In the genomic region with DNA sequence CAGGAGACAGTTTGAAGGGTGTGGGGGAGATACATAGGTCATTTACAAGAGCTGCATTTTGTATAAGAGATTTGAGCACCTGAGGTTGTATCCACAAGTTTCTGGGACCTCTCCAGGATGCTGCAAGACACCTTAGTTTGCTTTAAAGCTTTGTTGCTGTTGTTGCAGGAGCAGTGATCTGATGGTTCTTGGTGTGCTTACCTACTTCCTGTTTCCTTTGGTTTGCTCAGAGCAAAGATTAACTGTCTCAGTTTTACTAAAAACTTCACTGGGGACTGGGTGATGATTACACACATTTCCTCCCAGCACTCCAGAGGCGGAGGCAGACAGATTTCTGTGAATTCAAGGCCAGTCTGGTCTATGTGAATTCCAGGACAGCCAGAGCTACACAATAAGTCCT, we compare ENCODE assay signal across 14 mouse cellular contexts. TPM values are rescaled to one million over a fixed set of nuclear protein-coding genes. Genes with fewer than 3 reads are reported as not detected.
DNase-seq lines count a peak whose midpoint lies in the region; ATAC-seq and TF ChIP-seq lines count a peak whose summit lies in the region.
"Had no signal": no experiment of that assay in that cellular context is flagged by ENCODE, and none has a peak within 500 bp of the region (broad histone marks: within the 10 kb centered on the region; RNA-seq: fewer than 3 reads in every experiment).

No protein-coding gene starts in this region.

- no peaks in the 10 kb centered on the region for H3K27me3 ChIP-seq in spleen, adult 2 months (ENCODE audit: control insufficient read depth, insufficient read depth, low read length)
- H3K27me3 ChIP-seq in CH12.LX (replicated peaks), result no peaks in the 10 kb centered on the region
- H3K27me3 ChIP-seq: limb, embryonic 15.5 days had no signal

- peak in 1 of 2 experiments; percentile 21 for DNase-seq in spleen, adult 2 months (ENCODE audit: low read depth in 1 of 2, low spot score in 2 of 2)
- no peak for DNase-seq in spleen, postnatal 14 days (ENCODE audit: low spot score in 2 of 2)
- DNase-seq in CH12.LX (ENCODE audit: extremely low read depth), result no peak
- peak; percentile 19 for DNase-seq in thymus, postnatal 25 days
- DNase-seq in gastrocnemius, adult 8-10 months (ENCODE audit: low spot score in 2 of 2), result no peak
- no peak for DNase-seq in cerebellum, postnatal 25 days
- DNase-seq: adrenal gland, postnatal 14 days; gastrocnemius, adult 2 months; kidney, postnatal 10 days had no signal

- peaks cover 1% of the 10 kb centered on the region; the same call in 1 of the 2 replicates for H3K4me1 ChIP-seq in spleen, adult 2 months (ENCODE audit: control insufficient read depth, insufficient read depth, insufficient read length)
- peaks cover 0 to 27% of the 10 kb centered on the region in 2 experiments; a peak in 3 of 4 replicates for H3K4me1 ChIP-seq in CH12.LX (ENCODE audit: control insufficient read depth in 1 of 2, insufficient read depth in 2 of 2)

- H3K9ac ChIP-seq in CH12.LX (ENCODE audit: insufficient read depth, low read depth), result no peak overlapping the region; the same call in 1 of the 2 replicates
- H3K9ac ChIP-seq: limb, embryonic 15.5 days had no signal

- TF ChIP-seq CTCF in spleen, adult 2 months (IDR thresholded peaks at IDR 0.05; ENCODE audit: extremely low read depth, insufficient read depth, insufficient read length, insufficient replicate concordance), result no peak
- no peak for TF ChIP-seq CTCF in CH12.LX (conservative IDR thresholded peaks at IDR 0.05 in 1 of 2, IDR thresholded peaks at IDR 0.05 in 1 of 2; ENCODE audit: low read depth in 2 of 2, low read length in 2 of 2)

- no peak overlapping the region for H3K4me3 ChIP-seq in spleen, adult 2 months (ENCODE audit: extremely low read depth, insufficient read depth, insufficient read length)
- H3K4me3 ChIP-seq in CH12.LX (replicated peaks in 1 of 3; ENCODE audit: low read depth in 2 of 3, low read length in 2 of 3, poor library complexity in 1 of 3), result peak overlapping the region in 1 of 3 experiments; percentile 27
- H3K4me3 ChIP-seq: gastrocnemius, adult 2 months; limb, embryonic 15.5 days; midbrain, embryonic 10.5 days had no signal

- dilution Hi-C loops in CH12.LX (cut with MboI; ENCODE audit: extremely low pct_ligation_motif_present, extremely low pct_unique_long_range_greater_than_20kb, low sequenced_read_pairs), result no loop called here

- no peak for TF ChIP-seq EP300 in CH12.LX (IDR thresholded peaks at IDR 0.05; ENCODE audit: low read length)

- in situ Hi-C loops in CH12.LX (cut with MboI; ENCODE audit: low pct_ligation_motif_present, low pct_unique_long_range_greater_than_20kb, low sequenced_read_pairs), result no loop called here

- H3K27ac ChIP-seq in spleen, adult 2 months (ENCODE audit: insufficient read depth, low read length), result peak overlapping the region; percentile 47; the same call in 1 of the 2 replicates
- H3K27ac ChIP-seq in CH12.LX (ENCODE audit: insufficient read depth, low read depth), result no peak overlapping the region
- H3K27ac ChIP-seq: limb, embryonic 15.5 days; midbrain, embryonic 10.5 days had no signal

- 26% methylated on average over 1 of the region's 1 CpGs for WGBS in spleen, adult 2 months

- peak; percentile 37 to 43 for ATAC-seq in hematopoietic stem cell, adult 5-6 weeks (replicated peaks in 1 of 2; ENCODE audit: insufficient read depth in 1 of 2, low FRiP score in 2 of 2, low TSS enrichment in 1 of 2, low read depth in 1 of 2, poor library complexity in 2 of 2, severe bottlenecking in 2 of 2)
- ATAC-seq: forebrain, embryonic 16.5 days; hindbrain, embryonic 16.5 days had no signal

- peak overlapping the region; percentile 38; the same call in 1 of the 2 replicates for H3K4me2 ChIP-seq in CH12.LX (ENCODE audit: insufficient read depth, low read depth, poor library complexity, severe bottlenecking)
- H3K4me2 ChIP-seq: limb, embryonic 15.5 days had no signal

- H3K36me3 ChIP-seq in spleen, adult 2 months (ENCODE audit: control insufficient read depth, insufficient read depth, low read length), result no peaks in the 10 kb centered on the region
- no peaks in the 10 kb centered on the region for H3K36me3 ChIP-seq in CH12.LX (replicated peaks in 1 of 2; ENCODE audit: control insufficient read depth in 1 of 2, insufficient read depth in 1 of 2, low read length in 1 of 2)
- H3K36me3 ChIP-seq: limb, embryonic 15.5 days; midbrain, embryonic 10.5 days had no signal

- peaks cover 20% of the 10 kb centered on the region for H3K79me2 ChIP-seq in CH12.LX (replicated peaks; ENCODE audit: control insufficient read depth, extremely low read depth, insufficient read depth, poor library complexity, severe bottlenecking)

- H3K9me3 ChIP-seq in CH12.LX (replicated peaks; ENCODE audit: low read length), result no peaks in the 10 kb centered on the region
- H3K9me3 ChIP-seq: limb, embryonic 15.5 days; midbrain, embryonic 10.5 days had no signal

- no peak for TF ChIP-seq POLR2A in spleen, adult 2 months (IDR thresholded peaks at IDR 0.05; ENCODE audit: low read depth, low read length)
- TF ChIP-seq POLR2A in CH12.LX (IDR thresholded peaks at IDR 0.05; ENCODE audit: low read depth, low read length), result no peak

- TF ChIP-seq RAD21 in CH12.LX (IDR thresholded peaks at IDR 0.05; ENCODE audit: low read depth, low read length), result no peak

TF ChIP-seq in CH12.LX, 34 proteins besides CTCF, POLR2A, EP300 and RAD21:
- no peak for TF ChIP-seq TBP (conservative IDR thresholded peaks at IDR 0.05; ENCODE audit: low read depth, low read length)
- TF ChIP-seq KAT2A (IDR thresholded peaks at IDR 0.05; ENCODE audit: insufficient replicate concordance, low read length), result no peak
- no peak for TF ChIP-seq CHD2 (IDR thresholded peaks at IDR 0.05; ENCODE audit: low read length)
- peak; percentile 64 for TF ChIP-seq ELF1 (IDR thresholded peaks at IDR 0.05; ENCODE audit: low read depth, low read length)
- no peak for TF ChIP-seq E2F4 (IDR thresholded peaks at IDR 0.05; ENCODE audit: insufficient replicate concordance, low read depth, low read length)

RNA-seq across cellular contexts. Expression of a gene that starts 1.8 kb away (rescaled TPM):
- polyA plus RNA-seq in spleen, adult 2 months (2012; rRNA removed), result 23.0 and 40.0 TPM in 2 replicates
- total RNA-seq in CH12.LX (2012; rRNA removed) (29.2 and 29.7 TPM in 2 replicates), CH12.LX (2014; rRNA removed) (83.6 and 95.2 TPM in 2 replicates)
- polyA plus RNA-seq in CH12.LX (2012; ENCODE audit: insufficient read length, low read depth), result 39.6 and 42.1 TPM in 2 replicates
- 106 and 117 TPM in 2 replicates for total RNA-seq in hematopoietic stem cell, adult 5-6 weeks (2017)
- total RNA-seq in gastrocnemius, adult 8-10 months (2022), result 10 to 100 TPM; 64.3 to 86.5 (median 70.3) TPM

RNA-seq across cellular contexts. Expression of a gene that starts 35.4 kb away (rescaled TPM):
- 38.5 and 54.2 TPM in 2 replicates for polyA plus RNA-seq in spleen, adult 2 months (2012; rRNA removed)
- total RNA-seq in CH12.LX (2012; rRNA removed) (393 and 420 TPM in 2 replicates), CH12.LX (2014; rRNA removed) (597 and 606 TPM in 2 replicates)
- 258 and 307 TPM in 2 replicates for polyA plus RNA-seq in CH12.LX (2012; ENCODE audit: insufficient read length, low read depth)
- total RNA-seq in hematopoietic stem cell, adult 5-6 weeks (2017), result 59.7 and 131 TPM in 2 replicates
- 100 to 1,000 TPM; 335 to 396 (median 388) TPM for total RNA-seq in gastrocnemius, adult 8-10 months (2022)
